In genomic region chr10:94095743-94096465, GRCm38 (mm10) we compare ENCODE assay signal across 13 mouse cellular contexts. TPM values are rescaled to one million over a fixed set of nuclear protein-coding genes. Genes with fewer than 3 reads are reported as not detected.
A peak's percentile ranks its signal among the peaks of the same experiment; 100 is the strongest.
DNase-seq lines count a peak whose midpoint lies in the region; ATAC-seq lines count a peak whose summit lies in the region.
"Had no signal": no experiment of that assay in that cellular context is flagged by ENCODE, and none has a peak within 500 bp of the region (broad histone marks: within the 10 kb centered on the region; RNA-seq: fewer than 3 reads in every experiment).

No protein-coding gene starts in this region.

- no peaks in the 10 kb centered on the region for H3K27me3 ChIP-seq in liver, embryonic 13.5 days
- H3K27me3 ChIP-seq in liver, embryonic 11.5 days (replicated peaks; ENCODE audit: control insufficient read depth, insufficient read depth, low read length), result no peaks in the 10 kb centered on the region
- H3K27me3 ChIP-seq: neural tube, embryonic 12.5 days had no signal

- H3K27ac ChIP-seq in liver, embryonic 13.5 days, result peak overlapping the region; percentile 6; the same call in 1 of the 2 replicates
- no peak overlapping the region for H3K27ac ChIP-seq in liver, embryonic 11.5 days (ENCODE audit: low read depth, low read length)
- H3K27ac ChIP-seq: gastrocnemius, adult 2 months; liver, embryonic 14.5 days; neural tube, embryonic 12.5 days had no signal

- ATAC-seq in liver, embryonic 13.5 days (ENCODE audit: low read depth), result no peak
- no peak for ATAC-seq in liver, embryonic 11.5 days (replicated peaks; ENCODE audit: low FRiP score)
- ATAC-seq: forebrain, postnatal 0 days; inflammation-experienced regulatory T-cells, adult 6 months had no signal

- 86% methylated on average over 17 of the region's 17 CpGs for WGBS in liver, embryonic 13.5 days (ENCODE audit: insufficient replicate concordance)
- 85% methylated on average over 17 of the region's 17 CpGs for WGBS in liver, embryonic 11.5 days

- peak; percentile 36 for DNase-seq in heart, adult 11 months
- DNase-seq in heart, postnatal 36 days, result no peak
- no peak for DNase-seq in liver, embryonic 13.5 days
- no peak for DNase-seq in liver, embryonic 11.5 days (ENCODE audit: low spot score)
- peak; percentile 58 for DNase-seq in lung, postnatal 14 days
- DNase-seq in gastrocnemius, adult 18-20 months (ENCODE audit: low spot score), result no peak
- no peak for DNase-seq in urinary bladder, adult 18-20 months (ENCODE audit: low spot score in 2 of 2)
- DNase-seq: adrenal gland, adult 8-10 months; forebrain, postnatal 0 days; gastrocnemius, adult 2 months had no signal

- peaks cover 34% of the 10 kb centered on the region for H3K4me1 ChIP-seq in liver, embryonic 13.5 days (replicated peaks)
- peaks cover 8% of the 10 kb centered on the region for H3K4me1 ChIP-seq in liver, embryonic 11.5 days (replicated peaks; ENCODE audit: control insufficient read depth, insufficient read depth, low read length)

- H3K4me3 ChIP-seq in liver, embryonic 13.5 days (replicated peaks), result no peak overlapping the region
- no peak overlapping the region for H3K4me3 ChIP-seq in liver, embryonic 11.5 days (ENCODE audit: low read depth, low read length)
- H3K4me3 ChIP-seq: gastrocnemius, adult 2 months; neural tube, embryonic 12.5 days had no signal

- no peak overlapping the region for H3K9ac ChIP-seq in liver, embryonic 13.5 days
- no peak overlapping the region for H3K9ac ChIP-seq in liver, embryonic 11.5 days (ENCODE audit: low read depth, low read length)
- H3K9ac ChIP-seq: forebrain, postnatal 0 days; liver, embryonic 14.5 days; neural tube, embryonic 12.5 days had no signal

- intact Hi-C loops in heart, postnatal 36 days (cut with DNase I), result no loop called here

- peaks cover 14% of the 10 kb centered on the region for H3K36me3 ChIP-seq in liver, embryonic 13.5 days
- peaks cover 11% of the 10 kb centered on the region for H3K36me3 ChIP-seq in liver, embryonic 11.5 days (ENCODE audit: control insufficient read depth, insufficient read depth, low read length)

- H3K9me3 ChIP-seq in liver, embryonic 13.5 days (replicated peaks), result 0 out of 2 replicates have a peak, but pooled peaks cover 3% of the 10 kb centered on the region
- no peaks in the 10 kb centered on the region; the same call in 1 of the 2 replicates for H3K9me3 ChIP-seq in liver, embryonic 11.5 days (ENCODE audit: control insufficient read depth, low read length)

- no peak overlapping the region for H3K4me2 ChIP-seq in liver, embryonic 13.5 days
- H3K4me2 ChIP-seq in liver, embryonic 11.5 days, result no peak overlapping the region
- H3K4me2 ChIP-seq: neural tube, embryonic 12.5 days had no signal

RNA-seq across cellular contexts. Expression of gene Nr2c1, which starts 51.9 kb away (rescaled TPM):
- total RNA-seq in heart, postnatal 36 days (2021), result 1 to 10 TPM; 7.7 to 7.9 TPM
- polyA plus RNA-seq in liver, embryonic 13.5 days (2015; fragmentation: Nextera tagmentation; extraction: Ambion mirVana), result 2.3 and 3.3 TPM in 2 replicates
- 6.4 and 7.4 TPM in 2 replicates for polyA plus RNA-seq in liver, embryonic 11.5 days (2014; fragmentation: Nextera tagmentation; extraction: Ambion mirVana)
- total RNA-seq in gastrocnemius, adult 18-20 months (2021), result 1 to 10 TPM; 5.6 to 6.3 TPM

Comparison
In these comparisons a context has a peak if more than half of its experiments do, and no peak if none do; other contexts are left out.
1. DNase-seq: peak in heart, adult 11 months (single experiment) and lung, postnatal 14 days (single experiment); none in heart, postnatal 36 days (0 of 2), liver, embryonic 13.5 days (single experiment), liver, embryonic 11.5 days (single experiment), gastrocnemius, adult 18-20 months (single experiment) and urinary bladder, adult 18-20 months (0 of 2).